Mouse (Mus musculus) midbrain, embryonic 15.5 days (tissue): ENCODE measurements around the gene Plcb4. TPM values are rescaled to one million over a fixed set of nuclear protein-coding genes. Genes with fewer than 3 reads are reported as not detected.
A peak's percentile ranks its signal among the peaks of the same experiment; 100 is the strongest.

Experiments
- ATAC-seq: fragments of 200-750 bp; cut with Nextera tagmentation; replicated peaks from 2 replicates; pipeline ENCODE4 v1.8.0; 2017; ENCODE audit warnings: moderate TSS enrichment
- H3K27ac ChIP-seq: fragments of 300-500 bp; sonication (generic); 2 replicates; pipeline ENCODE4 v1.5.1; 2015; ENCODE audit warnings: mild to moderate bottlenecking, inconsistent platforms
- H3K27me3 ChIP-seq: fragments of 300-500 bp; sonication (generic); replicated peaks from 2 replicates; pipeline ENCODE4 v1.6.1; 2015; ENCODE audit warnings: inconsistent platforms
- H3K36me3 ChIP-seq: fragments of 300-500 bp; sonication (generic); replicated peaks from 2 replicates; pipeline ENCODE4 v1.6.1; 2015; ENCODE audit warnings: inconsistent platforms
- H3K4me1 ChIP-seq: fragments of 300-500 bp; sonication (generic); 2 replicates; pipeline ENCODE4 v1.6.1; 2015; ENCODE audit warnings: inconsistent platforms
- H3K4me2 ChIP-seq: fragments of 300-500 bp; sonication (generic); 2 replicates; pipeline ENCODE4 v1.6.1; 2015; ENCODE audit warnings: inconsistent platforms, mild to moderate bottlenecking, moderate library complexity
- H3K4me3 ChIP-seq: fragments of 300-500 bp; sonication (generic); 2 replicates; pipeline ENCODE4 v1.5.1; 2015; ENCODE audit warnings: mild to moderate bottlenecking, inconsistent platforms
- H3K9ac ChIP-seq: fragments of 300-500 bp; sonication (generic); 2 replicates; pipeline ENCODE4 v1.6.1; 2015; ENCODE audit warnings: mild to moderate bottlenecking, inconsistent platforms
- H3K9me3 ChIP-seq: fragments of 300-500 bp; sonication (generic); 2 replicates; pipeline ENCODE4 v1.6.1; 2016; ENCODE audit warnings: inconsistent platforms
- WGBS: fragments of 180-500 bp; shearing (Covaris S2); methylation state at CpG from one replicate; pipeline ENCODE4 v1.1.7; 2015; ENCODE audit warnings: mixed read lengths; 5-methylcytosine and 5-hydroxymethylcytosine counted together
- polyA plus RNA-seq: library from polyadenylated mRNA; unstranded; fragments of >200 nt; fragmentation: Nextera tagmentation; extraction: Ambion mirVana; gene quantifications from 2 replicates; pipeline ENCODE4 v1.2.1, GENCODE M21; 2015

Plcb4 gene
- polyA plus RNA-seq, result 41.7 and 47.8 TPM in 2 replicates

- H3K9ac ChIP-seq, result peak within 1 kb of the TSS; percentile 96
- no peaks in the 10 kb centered on the region for H3K36me3 ChIP-seq
- peak; percentile 94 for ATAC-seq
- no peaks in the 10 kb centered on the region for H3K9me3 ChIP-seq
- under 1% methylated on average over 65 of the region's 71 CpGs for WGBS
- H3K27ac ChIP-seq, result peak within 1 kb of the TSS; percentile 99
- H3K27me3 ChIP-seq, result no peaks in the 10 kb centered on the region
- H3K4me2 ChIP-seq, result peak within 1 kb of the TSS; percentile 72
- peaks cover 20% of the 10 kb centered on the region for H3K4me1 ChIP-seq
- peak within 1 kb of the TSS; percentile 92 for H3K4me3 ChIP-seq
These were observed at the start of gene Plcb4 for GRCm38 (mm10) chr2:135658486-135659390. Gene Plcb4 (plus strand): TSS chr2:135659011.

DNA sequence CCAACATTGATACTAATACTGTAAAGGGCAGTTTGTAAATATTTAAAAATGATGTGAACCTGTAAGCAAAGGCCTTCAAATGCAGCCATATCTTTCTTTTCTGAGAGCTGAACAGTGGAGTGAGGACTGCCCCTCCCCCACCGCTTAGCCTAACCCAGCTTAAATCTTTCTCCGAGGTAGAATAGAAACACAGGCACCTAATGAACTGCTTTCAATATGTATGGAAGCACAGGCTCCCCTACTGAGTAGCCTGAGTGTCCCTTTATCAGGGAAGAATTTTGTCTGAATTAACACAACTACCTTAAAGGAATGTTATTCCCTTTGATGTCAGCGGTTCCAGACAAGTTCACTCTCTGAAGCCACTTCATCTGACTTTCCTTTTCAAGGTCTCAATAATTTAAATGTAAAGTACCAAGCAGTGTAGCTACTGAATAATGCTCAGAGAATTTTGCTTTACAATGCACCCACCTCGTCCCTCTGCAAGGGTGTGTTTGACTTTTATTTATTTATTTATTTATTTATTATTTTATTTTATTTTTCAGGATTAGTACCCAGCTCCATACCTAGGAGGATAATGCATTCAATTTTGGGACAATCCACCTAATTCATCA is 44.1 kb upstream of the Plcb4 start:
- no peak overlapping the region for H3K4me2 ChIP-seq
- no peak overlapping the region for H3K27ac ChIP-seq
- WGBS, result 8% methylated on average over 4 of the region's 4 CpGs
- peak; percentile 83 for ATAC-seq
- H3K36me3 ChIP-seq, result no peaks in the 10 kb centered on the region
- H3K4me1 ChIP-seq, result 0 out of 2 replicates have a peak, but pooled peaks cover 5% of the 10 kb centered on the region
- no peaks in the 10 kb centered on the region for H3K27me3 ChIP-seq
- H3K9ac ChIP-seq, result no peak overlapping the region
- H3K9me3 ChIP-seq, result no peaks in the 10 kb centered on the region
- H3K4me3 ChIP-seq, result no peak overlapping the region

- no peaks in the 10 kb centered on the region for H3K36me3 ChIP-seq
- 0 out of 2 replicates have a peak, but pooled peaks cover 5% of the 10 kb centered on the region for H3K4me1 ChIP-seq
- 84% methylated on average over 1 of the region's 1 CpGs for WGBS
- no peak overlapping the region for H3K9ac ChIP-seq
- H3K9me3 ChIP-seq, result no peaks in the 10 kb centered on the region
- H3K4me3 ChIP-seq, result no peak overlapping the region
- no peak overlapping the region for H3K4me2 ChIP-seq
- H3K27ac ChIP-seq, result no peak overlapping the region
- H3K27me3 ChIP-seq, result no peaks in the 10 kb centered on the region
- ATAC-seq, result no peak
These were observed 42.7 kb upstream of the Plcb4 start for GRCm38 (mm10) chr2:135616090-135616489.

- no peak overlapping the region for H3K27ac ChIP-seq
- no peak overlapping the region for H3K4me2 ChIP-seq
- ATAC-seq, result no peak
These were observed 40.3 kb upstream of the Plcb4 start for GRCm38 (mm10) chr2:135618551-135618950.

GRCm38 (mm10) chr2:135619956-135620355 is 38.9 kb upstream of the Plcb4 start:
- WGBS, result 77% methylated on average over 2 of the region's 2 CpGs
- ATAC-seq, result no peak
- H3K4me2 ChIP-seq, result no peak overlapping the region

More at GRCm38 (mm10) chr2:135618551-135618950, 40.3 kb upstream of the Plcb4 start:
- no peak overlapping the region for H3K9ac ChIP-seq
- no peaks in the 10 kb centered on the region for H3K36me3 ChIP-seq
- no peaks in the 10 kb centered on the region for H3K9me3 ChIP-seq
- H3K4me1 ChIP-seq, result 0 out of 2 replicates have a peak, but pooled peaks cover 5% of the 10 kb centered on the region
- H3K4me3 ChIP-seq, result no peak overlapping the region
- H3K27me3 ChIP-seq, result no peaks in the 10 kb centered on the region

GRCm38 (mm10) chr2:135627821-135628220 is 31.0 kb upstream of the Plcb4 start:
- Histone ChIP-seq H3K36me3 (no peaks in the 10 kb centered on the region), H3K4me1 (no peaks in the 10 kb centered on the region), H3K9ac (no peak overlapping the region), H3K4me2 (no peak overlapping the region), H3K27me3 (no peaks in the 10 kb centered on the region), H3K27ac (no peak overlapping the region), H3K4me3 (no peak overlapping the region), H3K9me3 (no peaks in the 10 kb centered on the region)
- 64% methylated on average over 2 of the region's 2 CpGs for WGBS
- no peak for ATAC-seq

More at GRCm38 (mm10) chr2:135619956-135620355, 38.9 kb upstream of the Plcb4 start:
- H3K9me3 ChIP-seq, result no peaks in the 10 kb centered on the region
- no peaks in the 10 kb centered on the region for H3K27me3 ChIP-seq
- no peak overlapping the region for H3K4me3 ChIP-seq
- H3K27ac ChIP-seq, result no peak overlapping the region
- H3K36me3 ChIP-seq, result no peaks in the 10 kb centered on the region
- H3K4me1 ChIP-seq, result 0 out of 2 replicates have a peak, but pooled peaks cover under 1% of the 10 kb centered on the region
- no peak overlapping the region for H3K9ac ChIP-seq

DNA sequence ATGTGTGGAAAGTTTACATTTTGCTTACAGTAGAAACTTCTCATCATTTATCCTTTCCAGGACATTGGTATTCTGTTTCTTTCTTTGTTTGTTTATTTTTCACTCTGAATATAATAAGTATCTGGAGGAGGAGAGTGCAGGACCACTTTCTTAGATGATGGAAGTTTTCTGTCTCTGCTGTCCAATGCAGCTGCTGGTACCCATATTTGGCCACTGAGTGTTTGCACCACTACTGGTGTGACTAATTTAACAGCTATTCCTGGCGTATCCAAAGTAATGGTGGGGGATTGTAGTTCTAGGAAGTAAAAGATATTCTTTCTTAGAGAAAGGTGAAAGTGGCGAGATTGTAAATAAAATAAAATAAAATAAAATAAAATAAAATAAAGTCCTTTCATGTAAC is 21.6 kb upstream of the Plcb4 start:
- H3K4me3 ChIP-seq, result no peak overlapping the region
- no peaks in the 10 kb centered on the region for H3K36me3 ChIP-seq
- no peak for ATAC-seq
- no peak overlapping the region for H3K4me2 ChIP-seq
- 83% methylated on average over 2 of the region's 2 CpGs for WGBS
- no peaks in the 10 kb centered on the region for H3K9me3 ChIP-seq
- H3K27me3 ChIP-seq, result no peaks in the 10 kb centered on the region
- H3K4me1 ChIP-seq, result no peaks in the 10 kb centered on the region
- no peak overlapping the region for H3K9ac ChIP-seq
- H3K27ac ChIP-seq, result no peak overlapping the region

DNA sequence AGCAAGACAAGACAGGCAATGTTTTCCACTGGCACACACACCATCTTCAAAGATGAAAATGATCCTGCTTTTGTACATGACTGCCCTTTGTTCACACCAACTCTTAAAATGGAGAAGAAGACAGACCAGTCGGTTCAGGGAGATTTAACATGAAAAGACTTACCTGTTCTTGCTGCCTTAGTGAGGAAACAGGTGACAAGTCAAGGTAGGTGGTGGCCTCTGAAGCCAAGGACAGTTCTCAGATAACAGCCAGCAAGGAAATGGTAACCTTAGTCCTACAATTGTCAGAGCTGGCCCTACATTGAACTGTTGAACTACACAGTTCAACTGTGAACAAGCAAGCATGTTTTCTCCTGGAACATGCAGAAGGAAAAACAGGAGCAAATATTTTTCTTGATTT is 17.8 kb upstream of the Plcb4 start:
- no peak overlapping the region for H3K4me3 ChIP-seq
- no peaks in the 10 kb centered on the region for H3K36me3 ChIP-seq
- ATAC-seq, result no peak
- no peaks in the 10 kb centered on the region for H3K9me3 ChIP-seq
- H3K27ac ChIP-seq, result no peak overlapping the region
- no peak overlapping the region for H3K4me2 ChIP-seq
- 83% methylated on average over 1 of the region's 1 CpGs for WGBS
- H3K9ac ChIP-seq, result no peak overlapping the region
- no peaks in the 10 kb centered on the region for H3K4me1 ChIP-seq
- no peaks in the 10 kb centered on the region for H3K27me3 ChIP-seq

DNA sequence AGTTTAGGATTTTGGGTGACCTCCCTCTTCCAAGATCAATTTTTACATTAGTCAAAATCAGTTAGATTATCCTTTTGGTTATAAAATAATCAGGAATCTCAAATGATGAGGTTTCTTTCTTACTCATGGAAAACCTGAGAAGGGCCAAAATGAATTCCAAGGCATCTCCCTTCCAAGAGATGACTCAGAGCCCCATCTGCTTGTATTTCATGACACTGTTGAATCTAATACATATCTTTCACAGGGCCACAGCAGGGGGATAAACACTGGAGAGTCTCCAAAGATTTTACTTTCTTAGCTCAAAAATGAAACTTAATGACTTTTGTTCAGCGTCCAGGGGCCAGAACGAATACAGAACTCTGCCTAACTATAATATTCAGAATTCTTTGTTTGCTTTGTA is 17.2 kb upstream of the Plcb4 start:
- 88% methylated on average over 2 of the region's 2 CpGs for WGBS
- H3K27me3 ChIP-seq, result no peaks in the 10 kb centered on the region
- H3K36me3 ChIP-seq, result no peaks in the 10 kb centered on the region
- no peak overlapping the region for H3K4me3 ChIP-seq
- no peaks in the 10 kb centered on the region for H3K4me1 ChIP-seq
- ATAC-seq, result no peak
- H3K9me3 ChIP-seq, result no peaks in the 10 kb centered on the region
- no peak overlapping the region for H3K4me2 ChIP-seq
- no peak overlapping the region for H3K9ac ChIP-seq
- H3K27ac ChIP-seq, result no peak overlapping the region

DNA sequence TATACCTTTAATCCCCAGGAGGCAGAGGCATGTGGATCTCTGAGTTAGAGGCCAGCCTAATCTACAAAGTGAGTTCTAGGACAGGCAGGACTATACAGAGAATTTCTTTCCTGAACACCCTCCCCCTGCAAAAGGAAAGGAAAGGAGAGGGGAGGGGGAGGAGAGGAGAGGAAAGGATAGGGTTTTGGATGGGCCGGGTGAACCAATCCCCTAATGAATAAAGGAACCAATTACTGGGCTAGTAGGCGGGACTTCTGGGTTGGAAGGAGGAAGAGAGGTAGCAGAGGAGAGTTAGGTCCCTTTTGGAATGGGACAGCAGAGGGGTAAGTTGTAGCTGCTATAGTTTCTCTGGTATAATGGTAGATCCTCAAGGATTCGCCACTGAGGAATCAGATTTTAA is 12.6 kb upstream of the Plcb4 start:
- H3K9me3 ChIP-seq, result no peaks in the 10 kb centered on the region
- H3K4me2 ChIP-seq, result no peak overlapping the region
- H3K36me3 ChIP-seq, result no peaks in the 10 kb centered on the region
- no peaks in the 10 kb centered on the region for H3K27me3 ChIP-seq
- no peaks in the 10 kb centered on the region for H3K4me1 ChIP-seq
- ATAC-seq, result no peak
- WGBS, result 82% methylated on average over 3 of the region's 3 CpGs
- no peak overlapping the region for H3K4me3 ChIP-seq
- no peak overlapping the region for H3K9ac ChIP-seq
- no peak overlapping the region for H3K27ac ChIP-seq

GRCm38 (mm10) chr2:135646654-135647053 is 12.2 kb upstream of the Plcb4 start:
- 80% methylated on average over 6 of the region's 6 CpGs for WGBS
- H3K9me3 ChIP-seq, result no peaks in the 10 kb centered on the region
- no peak for ATAC-seq
- no peak overlapping the region for H3K27ac ChIP-seq
- H3K4me2 ChIP-seq, result no peak overlapping the region
- H3K4me1 ChIP-seq, result no peaks in the 10 kb centered on the region
- H3K9ac ChIP-seq, result no peak overlapping the region
- no peak overlapping the region for H3K4me3 ChIP-seq
- H3K27me3 ChIP-seq, result no peaks in the 10 kb centered on the region
- H3K36me3 ChIP-seq, result no peaks in the 10 kb centered on the region

GRCm38 (mm10) chr2:135647985-135648384 is 10.8 kb upstream of the Plcb4 start:
- Histone ChIP-seq H3K4me3 (no peak overlapping the region), H3K9me3 (no peaks in the 10 kb centered on the region), H3K27ac (no peak overlapping the region), H3K36me3 (no peaks in the 10 kb centered on the region), H3K4me1 (no peaks in the 10 kb centered on the region), H3K9ac (no peak overlapping the region), H3K4me2 (no peak overlapping the region), H3K27me3 (no peaks in the 10 kb centered on the region)
- 60% methylated on average over 4 of the region's 4 CpGs for WGBS
- no peak for ATAC-seq
